Mouse (Mus musculus) MEL (cell line): ENCODE results near the gene Ifitm10. TPM values are rescaled to one million over a fixed set of nuclear protein-coding genes. Genes with fewer than 3 reads are reported as not detected.
A peak's percentile ranks its signal among the peaks of the same experiment; 100 is the strongest.

Experiments used
- DNase-seq: peaks from one replicate; pipeline ENCODE4 v3.0.0; 2011; ENCODE audit warnings: low read depth, low spot score
- H3K27ac ChIP-seq: 2 replicates; pipeline ENCODE4 v1.5.1; 2012; ENCODE audit warnings: low read depth, mild to moderate bottlenecking, control low read depth, low read length, moderate library complexity; ENCODE audit not compliant: control insufficient read depth
- H3K27me3 ChIP-seq, 2 experiments: fragments of 150-350 bp in 1 of 2; sonication (generic) in 1 of 2; 2 replicates each; pipeline ENCODE4 v1.6.1; 2012; ENCODE audit warnings: low read length in 2 of 2, mild to moderate bottlenecking in 2 of 2, improper control_type of control experiment in 1 of 2, moderate library complexity in 1 of 2; ENCODE audit not compliant: insufficient read depth in 2 of 2, control insufficient read depth in 1 of 2
- H3K36me3 ChIP-seq, 2 experiments: 2 replicates each; pipeline ENCODE4 v1.6.1; 2012 to 2014; ENCODE audit warnings: low read length in 2 of 2, improper control_type of control experiment in 1 of 2, inconsistent platforms in 1 of 2, mild to moderate bottlenecking in 1 of 2; ENCODE audit not compliant: insufficient read depth in 2 of 2, control insufficient read depth in 1 of 2
- H3K4me1 ChIP-seq, 2 experiments: fragments of 150-350 bp in 1 of 2; sonication (generic) in 1 of 2; 2 replicates each; pipeline ENCODE4 v1.6.1; 2012; ENCODE audit warnings: low read length in 2 of 2, improper control_type of control experiment in 1 of 2, mild to moderate bottlenecking in 1 of 2; ENCODE audit not compliant: insufficient read depth in 2 of 2, control insufficient read depth in 1 of 2
- H3K4me3 ChIP-seq, 2 experiments: fragments of 150-350 bp in 1 of 2; sonication (generic) in 1 of 2; 2 replicates each; pipeline ENCODE4 v1.5.1; 2012; ENCODE audit warnings: low read depth in 2 of 2, low read length in 2 of 2, mild to moderate bottlenecking in 2 of 2, moderate library complexity in 2 of 2, control low read depth in 1 of 2, improper control_type of control experiment in 1 of 2; ENCODE audit not compliant: control insufficient read depth in 1 of 2, insufficient read depth in 1 of 2
- H3K79me2 ChIP-seq: 2 replicates; pipeline ENCODE4 v1.6.1; 2012; ENCODE audit warnings: mild to moderate bottlenecking, low read length, moderate library complexity; ENCODE audit not compliant: control insufficient read depth, poor library complexity, insufficient read depth
- H3K9ac ChIP-seq: 2 replicates; pipeline ENCODE4 v1.6.1; 2012; ENCODE audit warnings: low read depth, mild to moderate bottlenecking, control low read depth, low read length, moderate library complexity; ENCODE audit not compliant: control insufficient read depth, poor library complexity, severe bottlenecking
- H3K9me3 ChIP-seq: fragments of 150-350 bp; sonication (generic); replicated peaks from 2 replicates; pipeline ENCODE4 v1.6.1; 2012; ENCODE audit warnings: mild to moderate bottlenecking, low read length, improper control_type of control experiment, moderate library complexity; ENCODE audit not compliant: insufficient read depth
- BHLHE40 ChIP-seq: IDR thresholded peaks from 2 replicates; pipeline ENCODE4 v1.6.1; 2012; ENCODE audit warnings: low read depth, mild to moderate bottlenecking, inconsistent platforms, low read length, improper control_type of control experiment, borderline replicate concordance
- CHD1 ChIP-seq: IDR thresholded peaks from 2 replicates; pipeline ENCODE4 v1.6.1; 2012; ENCODE audit warnings: low read depth, mild to moderate bottlenecking, inconsistent platforms, low read length, improper control_type of control experiment
- CHD2 ChIP-seq: IDR thresholded peaks from 2 replicates; pipeline ENCODE4 v1.6.1; 2011; ENCODE audit warnings: low read length, improper control_type of control experiment
- CTCF ChIP-seq, 3 experiments: IDR thresholded peaks in 2 of 3; conservative IDR thresholded peaks in 1 of 3; 2 replicates each; pipeline ENCODE4 v1.5.1; 2011 to 2012; ENCODE audit warnings: low read length in 3 of 3, low read depth in 2 of 3, mild to moderate bottlenecking in 2 of 3, improper control_type of control experiment in 1 of 3, inconsistent platforms in 1 of 3, mixed read lengths in 1 of 3, moderate library complexity in 1 of 3; ENCODE audit not compliant: control insufficient read depth in 1 of 3, insufficient read depth in 1 of 3, poor library complexity in 1 of 3, severe bottlenecking in 1 of 3
- E2F4 ChIP-seq: IDR thresholded peaks from 2 replicates; pipeline ENCODE4 v1.6.1; 2011; ENCODE audit warnings: low read depth, low read length, improper control_type of control experiment, borderline replicate concordance
- EP300 ChIP-seq, 2 experiments: IDR thresholded peaks; 2 replicates each; pipeline ENCODE4 v1.6.1; 2011; ENCODE audit warnings: improper control_type of control experiment in 2 of 2, low read length in 2 of 2, low read depth in 1 of 2, mild to moderate bottlenecking in 1 of 2
- ETS1 ChIP-seq: IDR thresholded peaks from 2 replicates; pipeline ENCODE4 v1.6.1; 2012; ENCODE audit warnings: low read depth, mild to moderate bottlenecking, inconsistent platforms, low read length, improper control_type of control experiment, moderate library complexity
- GABPA ChIP-seq: IDR thresholded peaks from 2 replicates; pipeline ENCODE4 v1.6.1; 2012; ENCODE audit warnings: low read depth, mild to moderate bottlenecking, inconsistent platforms, low read length, improper control_type of control experiment, moderate library complexity
- JUND ChIP-seq: IDR thresholded peaks from 2 replicates; pipeline ENCODE4 v1.6.1; 2011; ENCODE audit warnings: low read depth, mild to moderate bottlenecking, improper control_type of control experiment, low read length
- KAT2A ChIP-seq: conservative IDR thresholded peaks from 2 replicates; pipeline ENCODE4 v1.6.1; 2012; ENCODE audit warnings: low read depth, low read length, improper control_type of control experiment, inconsistent platforms
- MAFK ChIP-seq: IDR thresholded peaks from 2 replicates; pipeline ENCODE4 v1.6.1; 2011; ENCODE audit warnings: low read depth, mild to moderate bottlenecking, low read length, improper control_type of control experiment, borderline replicate concordance
- MAX ChIP-seq: IDR thresholded peaks from 2 replicates; pipeline ENCODE4 v1.6.1; 2011; ENCODE audit warnings: low read length, improper control_type of control experiment
- MXI1 ChIP-seq: IDR thresholded peaks from 2 replicates; pipeline ENCODE4 v1.6.1; 2011; ENCODE audit warnings: mild to moderate bottlenecking, low read depth, low read length, improper control_type of control experiment
- MYB ChIP-seq: IDR thresholded peaks from 2 replicates; pipeline ENCODE4 v1.6.1; 2011; ENCODE audit warnings: mild to moderate bottlenecking, low read depth, low read length, improper control_type of control experiment
- NELFE ChIP-seq: IDR thresholded peaks from 2 replicates; pipeline ENCODE4 v1.6.1; 2011; ENCODE audit warnings: low read depth, low read length, improper control_type of control experiment
- POLR2A ChIP-seq, 2 experiments: IDR thresholded peaks; 2 replicates each; pipeline ENCODE4 v1.6.1; 2011 to 2012; ENCODE audit warnings: low read length in 2 of 2, mild to moderate bottlenecking in 2 of 2, control low read depth in 1 of 2, improper control_type of control experiment in 1 of 2, low read depth in 1 of 2, moderate library complexity in 1 of 2; ENCODE audit not compliant: control insufficient read depth in 1 of 2, insufficient read depth in 1 of 2, poor library complexity in 1 of 2
- POLR2AphosphoS2 ChIP-seq: IDR thresholded peaks from 2 replicates; pipeline ENCODE4 v1.6.1; 2011; ENCODE audit warnings: low read length, improper control_type of control experiment
- POLR2AphosphoS5 ChIP-seq: IDR thresholded peaks from 2 replicates; pipeline ENCODE4 v1.6.1; 2012; ENCODE audit warnings: low read depth, borderline replicate concordance, mild to moderate bottlenecking, inconsistent platforms, low read length, moderate library complexity, mixed read lengths
- RAD21 ChIP-seq: IDR thresholded peaks from 2 replicates; pipeline ENCODE4 v1.6.1; 2011; ENCODE audit warnings: mild to moderate bottlenecking, low read depth, low read length, improper control_type of control experiment
- RCOR1 ChIP-seq: IDR thresholded peaks from 2 replicates; pipeline ENCODE4 v1.6.1; 2012; ENCODE audit warnings: low read depth, mild to moderate bottlenecking, inconsistent platforms, low read length, improper control_type of control experiment
- SIN3A ChIP-seq: IDR thresholded peaks from 2 replicates; pipeline ENCODE4 v1.6.1; 2012; ENCODE audit warnings: low read length, improper control_type of control experiment, inconsistent platforms
- TBP ChIP-seq: IDR thresholded peaks from 2 replicates; pipeline ENCODE4 v1.8.0; 2011; ENCODE audit warnings: low read depth, low read length, improper control_type of control experiment
- UBTF ChIP-seq: IDR thresholded peaks from 2 replicates; pipeline ENCODE4 v1.6.1; 2012; ENCODE audit warnings: low read depth, mild to moderate bottlenecking, inconsistent platforms, low read length, improper control_type of control experiment, moderate library complexity, borderline replicate concordance; ENCODE audit not compliant: insufficient read depth
- USF1 ChIP-seq: IDR thresholded peaks from 2 replicates; pipeline ENCODE4 v1.6.1; 2014; ENCODE audit warnings: low read depth, mild to moderate bottlenecking, inconsistent platforms, low read length, improper control_type of control experiment, moderate library complexity
- USF2 ChIP-seq, 2 experiments: IDR thresholded peaks; 2 replicates each; pipeline ENCODE4 v1.6.1; 2011 to 2012; ENCODE audit warnings: improper control_type of control experiment in 2 of 2, low read length in 2 of 2, borderline replicate concordance in 1 of 2, inconsistent platforms in 1 of 2, low read depth in 1 of 2, mild to moderate bottlenecking in 1 of 2; ENCODE audit not compliant: insufficient read depth in 1 of 2
- ZC3H11A ChIP-seq: IDR thresholded peaks from 2 replicates; pipeline ENCODE4 v1.6.1; 2012; ENCODE audit warnings: low read depth, mild to moderate bottlenecking, inconsistent platforms, low read length, improper control_type of control experiment
- ZKSCAN1 ChIP-seq: IDR thresholded peaks from 2 replicates; pipeline ENCODE4 v1.6.1; 2012; ENCODE audit warnings: low read depth, mild to moderate bottlenecking, inconsistent platforms, low read length, improper control_type of control experiment, moderate library complexity
- ZMIZ1 ChIP-seq: IDR thresholded peaks from 2 replicates; pipeline ENCODE4 v1.6.1; 2012; ENCODE audit warnings: low read depth, mild to moderate bottlenecking, inconsistent platforms, low read length, improper control_type of control experiment, moderate library complexity
- ZNF384 ChIP-seq: IDR thresholded peaks from 2 replicates; pipeline ENCODE4 v1.6.1; 2012; ENCODE audit warnings: low read depth, mild to moderate bottlenecking, inconsistent platforms, low read length, improper control_type of control experiment
- polyA plus RNA-seq, 2 experiments: library from polyadenylated mRNA; stranded (reverse) in 1 of 2; unstranded in 1 of 2; fragments of >175 nt in 1 of 2; fragments of >200 nt in 1 of 2; gene quantifications; 2 replicates each; pipeline versions ENCODE4 v1.2.1 to v1.2.4; 2012; ENCODE audit warnings: low replicate concordance in 2 of 2, low read depth in 1 of 2; ENCODE audit not compliant: insufficient read length in 2 of 2, insufficient read depth in 1 of 2, missing spikeins in 1 of 2
- total RNA-seq: library from RNA; depleted of rRNA; stranded (reverse); fragments of 300-350 nt; gene quantifications from 2 replicates; pipeline ENCODE4 v1.2.3, GENCODE M21; 2012

Gene Ifitm10
- total and polyA plus RNA-seq, 3 experiments, result 0.21 TPM; not detected in 2

DNA sequence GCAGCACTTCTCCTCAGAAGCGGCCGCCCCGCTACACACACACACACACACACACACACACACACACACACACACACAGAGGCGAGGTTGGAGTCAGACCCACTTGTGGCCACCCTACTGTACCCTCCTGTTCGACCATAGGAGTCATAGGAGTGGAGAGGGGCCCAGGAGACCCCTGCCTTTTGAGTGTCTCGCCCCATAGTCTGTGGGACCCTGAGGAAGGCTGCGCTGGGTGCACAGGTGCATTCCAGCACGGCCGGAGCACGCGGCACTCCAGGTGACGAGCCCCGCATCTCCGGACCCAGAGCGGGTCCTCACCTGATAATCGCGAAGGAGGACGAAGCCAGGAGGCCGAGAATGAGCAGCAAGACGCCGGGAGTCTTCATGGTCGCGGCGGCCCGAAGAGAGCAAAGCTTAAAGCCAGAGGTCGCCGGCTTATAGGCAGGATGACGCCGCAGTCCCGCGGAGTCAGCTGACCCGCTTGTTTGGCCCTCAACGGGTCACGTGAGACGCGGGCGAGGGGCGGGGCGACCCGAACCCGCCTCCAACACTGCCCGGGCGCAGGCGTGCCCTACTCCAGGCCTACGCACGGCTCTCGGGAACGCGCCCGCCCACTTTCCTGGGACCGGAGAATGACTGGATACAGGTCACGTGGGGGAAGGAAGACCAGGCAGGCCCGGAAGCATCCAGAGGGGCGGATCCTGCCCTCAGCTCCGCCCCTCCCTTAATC lies 14.0 kb upstream of the Ifitm10 start, which contains the start of gene Ctsd (continued):
- TF ChIP-seq MYB (no peak), TBP (peak; percentile 71), USF2 (IDR thresholded peaks at IDR 0.05; ENCODE audit: borderline replicate concordance in 1 of 2, insufficient read depth in 1 of 2, low read depth in 1 of 2, low read length in 2 of 2) (peak; percentile 79 to 96), NELFE (peak; percentile 78), ZC3H11A (no peak), POLR2AphosphoS2 (peak; percentile 15; the same call in 1 of the 2 replicates), GABPA (no peak), ZKSCAN1 (no peak), CHD1 (no peak), JUND (no peak), BHLHE40 (peak; percentile 85), USF1 (peak; percentile 98), CHD2 (no peak), UBTF (no peak), POLR2A (IDR thresholded peaks at IDR 0.05; ENCODE audit: control insufficient read depth in 1 of 2, insufficient read depth in 1 of 2, low read depth in 1 of 2, low read length in 2 of 2, poor library complexity in 1 of 2) (peak; percentile 69 to 76)

DNA sequence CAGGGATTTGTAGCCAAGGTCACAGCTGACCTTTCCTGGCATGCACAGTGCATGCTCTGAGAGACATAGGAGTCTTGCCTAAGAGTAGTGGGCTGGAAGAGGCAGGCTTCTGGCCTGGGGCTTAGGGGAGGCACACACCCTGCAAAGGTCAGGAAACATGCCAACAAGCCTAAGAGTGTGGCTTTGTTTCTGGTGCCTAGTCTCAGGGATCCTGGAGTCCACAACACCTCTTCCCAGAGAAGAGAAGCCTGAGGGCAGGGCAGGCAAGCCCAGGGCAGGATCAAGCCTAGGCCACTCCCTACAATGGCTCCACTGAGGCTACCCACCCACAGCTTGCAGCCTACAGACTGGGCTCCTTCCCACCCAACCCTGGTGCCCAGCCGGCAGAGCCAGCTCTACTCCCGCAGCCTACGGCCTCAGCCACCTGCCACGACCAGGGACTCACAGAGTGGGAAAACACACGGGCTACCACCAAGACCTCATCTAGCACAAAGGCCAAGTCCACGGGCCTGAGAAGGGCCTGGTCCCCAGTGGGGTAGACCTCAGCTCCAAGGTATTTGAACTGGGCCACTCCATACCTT lies 13.2 kb upstream of the Ifitm10 start:
- Histone ChIP-seq H3K79me2 (peaks cover 21% of the 10 kb centered on the region), H3K9me3 (no peaks in the 10 kb centered on the region), H3K9ac (peak overlapping the region; percentile 79), H3K4me3 (peak overlapping the region; percentile 64 to 88), H3K27me3 (no peaks in the 10 kb centered on the region), H3K36me3 (peaks cover 0 to 5% of the 10 kb centered on the region in 2 experiments), H3K27ac (no peak overlapping the region), H3K4me1 (peaks cover 2 to 22% of the 10 kb centered on the region in 2 experiments; a peak in 3 of 4 replicates)
- no peak for DNase-seq
- TF ChIP-seq CTCF (IDR thresholded peaks at IDR 0.05 in 2 of 3, conservative IDR thresholded peaks at IDR 0.05 in 1 of 3; ENCODE audit: control insufficient read depth in 1 of 3, insufficient read depth in 1 of 3, low read depth in 2 of 3, low read length in 3 of 3, poor library complexity in 1 of 3, severe bottlenecking in 1 of 3) (no peak), ZNF384 (no peak), ZMIZ1 (no peak), POLR2AphosphoS5 (no peak), MAFK (no peak), E2F4 (no peak), USF1 (no peak), SIN3A (no peak), ZC3H11A (no peak), MXI1 (no peak), EP300 (IDR thresholded peaks at IDR 0.05; ENCODE audit: low read depth in 1 of 2, low read length in 2 of 2) (no peak), GABPA (no peak), RAD21 (no peak), CHD2 (no peak), RCOR1 (no peak), KAT2A (no peak), ETS1 (no peak), POLR2A (IDR thresholded peaks at IDR 0.05; ENCODE audit: control insufficient read depth in 1 of 2, insufficient read depth in 1 of 2, low read depth in 1 of 2, low read length in 2 of 2, poor library complexity in 1 of 2) (no peak), MAX (no peak)
